Comparison of ENCODE assay signal across 7 mouse cellular contexts in the genomic region with DNA sequence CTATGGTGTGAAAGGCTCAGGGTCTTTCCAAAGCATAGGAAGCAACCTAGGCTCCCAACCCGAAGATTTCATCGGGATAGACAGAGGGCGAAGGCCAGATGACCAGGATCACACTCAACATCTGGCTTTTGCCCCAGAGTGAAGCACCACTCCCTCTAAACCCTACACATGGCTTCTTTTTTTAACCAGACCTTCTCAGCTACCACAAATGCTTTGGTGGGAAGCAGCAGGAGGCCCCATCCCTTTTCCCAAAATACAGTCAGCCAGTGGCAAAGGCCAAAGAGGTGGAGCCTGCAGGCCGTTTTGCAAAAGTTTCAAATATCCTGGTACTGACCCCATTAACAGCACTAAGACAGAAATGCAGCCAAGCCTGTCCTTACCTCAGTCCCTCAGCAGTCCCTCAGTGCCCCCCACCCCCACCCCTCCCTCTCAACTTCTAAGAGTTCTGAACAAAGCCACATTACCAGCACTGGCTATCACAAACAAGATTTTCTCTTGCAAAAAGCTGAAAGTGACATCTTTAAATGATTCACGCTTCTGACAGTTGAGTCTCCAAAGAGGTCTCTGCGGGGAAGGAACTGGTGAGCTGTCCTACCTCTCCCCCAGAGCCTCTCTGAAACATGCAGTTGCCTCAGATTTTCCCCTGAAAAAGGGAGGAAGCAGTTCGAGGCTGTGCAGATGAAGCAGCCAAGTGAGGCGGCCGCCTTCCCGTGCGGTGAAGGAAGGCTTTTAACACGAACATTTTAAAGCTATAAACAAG. TPM values are rescaled to one million over a fixed set of nuclear protein-coding genes. Genes with fewer than 3 reads are reported as not detected.
A peak's percentile ranks its signal among the peaks of the same experiment; 100 is the strongest.
DNase-seq lines count a peak whose midpoint lies in the region; ATAC-seq lines count a peak whose summit lies in the region.

No protein-coding gene starts in this region.

- peak; percentile 13 for DNase-seq in MN1 (ENCODE audit: low spot score)
- peak; percentile 28 for DNase-seq in brain, adult 2 months (ENCODE audit: low read depth, low spot score)
- peak; percentile 62 for DNase-seq in heart, adult 8-10 months (ENCODE audit: low spot score)
- peak; percentile 51 for DNase-seq in mesoderm, embryonic 11.5 days (ENCODE audit: low read depth, low spot score)
- no peak for DNase-seq in urinary bladder, adult 2 months (ENCODE audit: low spot score)
- DNase-seq in spleen, adult 18-20 months: no peak

- peak overlapping the region; percentile 84 for H3K4me3 ChIP-seq in kidney, embryonic 15.5 days (replicated peaks)

- H3K27ac ChIP-seq in kidney, embryonic 15.5 days: peak overlapping the region; percentile 93

- peaks cover 49% of the 10 kb centered on the region for H3K4me1 ChIP-seq in kidney, embryonic 15.5 days

- H3K36me3 ChIP-seq in kidney, embryonic 15.5 days: peaks cover 22% of the 10 kb centered on the region; the same call in 1 of the 2 replicates

- peak overlapping the region; percentile 80 for H3K4me2 ChIP-seq in kidney, embryonic 15.5 days

- H3K9me3 ChIP-seq in kidney, embryonic 15.5 days (replicated peaks): no peaks in the 10 kb centered on the region

- WGBS in kidney, embryonic 15.5 days: 2% methylated on average over 12 of the region's 12 CpGs

- H3K9ac ChIP-seq in kidney, embryonic 15.5 days: peak overlapping the region; percentile 85

- no peaks in the 10 kb centered on the region for H3K27me3 ChIP-seq in kidney, embryonic 15.5 days

- ATAC-seq in kidney, embryonic 15.5 days (replicated peaks; ENCODE audit: low FRiP score): peak; percentile 28; the same call in 1 of the 2 replicates

RNA-seq across cellular contexts. Expression of a gene that starts 1.3 kb away (rescaled TPM):
- 10 to 100 TPM; 21.8 to 23.8 (median 23.2) TPM for total RNA-seq in heart, adult 8-10 months (2022)
- polyA plus RNA-seq in kidney, embryonic 15.5 days (2015; fragmentation: Nextera tagmentation; extraction: Ambion mirVana): 31.1 and 31.4 TPM in 2 replicates
- 35.0 and 42.5 TPM in 2 replicates for polyA plus RNA-seq in urinary bladder, adult 2 months (2012; rRNA removed)

Comparison
In these comparisons a context has a peak if more than half of its experiments do, and no peak if none do; other contexts are left out.
1. DNase-seq: peak in MN1 (single experiment), brain, adult 2 months (single experiment), heart, adult 8-10 months (single experiment) and mesoderm, embryonic 11.5 days (single experiment); none in urinary bladder, adult 2 months (single experiment) and spleen, adult 18-20 months (0 of 2).